Mouse (Mus musculus) ovary, postnatal 10 days (tissue): ENCODE data around the gene Lbx2.
A peak's percentile ranks its signal among the peaks of the same experiment; 100 is the strongest.

ENCODE experiments used
- DNase-seq: peaks from one replicate; pipeline ENCODE4 v3.0.0; 2022; ENCODE audit warnings: low spot score

Gene Lbx2

DNA sequence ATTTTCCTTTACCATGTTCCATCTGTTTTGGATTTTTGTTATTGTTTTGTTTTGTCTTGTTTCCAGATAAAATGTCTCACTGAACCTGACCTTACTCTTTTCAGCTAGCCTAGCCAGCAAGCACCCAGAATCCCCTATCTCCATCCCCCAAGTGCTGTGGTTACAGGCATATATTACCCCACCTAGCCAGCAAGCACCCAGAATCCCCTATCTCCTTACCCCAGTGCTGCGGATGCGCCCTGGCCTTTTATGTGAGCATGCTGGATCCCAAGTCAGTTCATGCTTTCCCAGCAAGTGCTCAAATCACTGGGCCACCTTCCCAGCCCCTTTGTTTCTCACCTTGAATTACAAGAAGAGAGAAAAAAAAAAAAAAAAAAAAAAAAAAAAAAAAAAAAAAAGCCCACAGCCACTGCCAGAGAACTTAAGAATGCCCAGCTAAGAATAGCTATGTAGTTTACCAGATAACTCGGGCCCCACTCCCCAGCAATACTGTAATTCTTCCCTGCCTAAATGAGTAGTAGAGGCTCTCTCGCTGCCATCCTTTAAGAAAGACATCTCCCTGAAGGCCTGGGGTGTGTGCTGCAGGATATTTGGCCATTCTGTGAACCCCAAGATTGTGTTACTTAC lies 25.5 kb downstream of the Lbx2 start:
- DNase-seq = no peak

DNA sequence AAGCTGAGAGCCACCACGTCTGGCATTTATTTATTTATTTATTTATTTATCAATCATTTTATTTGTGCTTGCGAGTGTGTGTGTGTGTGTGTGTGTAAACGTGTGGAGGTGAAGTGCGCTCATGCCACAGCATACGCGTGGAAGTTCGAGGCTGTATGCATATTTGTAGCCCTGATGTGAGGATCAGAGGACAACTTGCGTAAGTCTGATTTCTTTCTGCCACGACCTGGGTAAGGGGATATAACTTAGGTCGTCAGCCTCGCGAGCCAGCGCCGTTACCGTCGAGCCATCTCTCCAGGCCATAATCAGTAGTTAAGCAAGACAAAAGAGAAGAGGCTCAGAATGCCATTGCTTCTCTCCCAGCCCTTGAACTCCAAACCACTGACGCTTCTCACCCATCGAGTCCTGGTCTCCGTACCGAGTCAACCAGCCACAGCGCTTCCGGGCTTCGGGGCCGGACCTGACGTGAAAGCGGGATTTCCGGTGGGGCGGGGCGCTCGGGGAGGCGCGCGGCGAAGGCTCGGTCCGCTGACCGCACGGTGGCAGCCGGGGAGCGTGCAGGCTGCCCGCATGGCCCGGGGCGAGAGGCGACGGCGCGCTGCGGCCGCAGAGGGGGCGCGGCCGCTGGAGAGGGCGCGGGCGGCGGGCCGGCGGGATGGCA lies 29.0 kb downstream of the Lbx2 start, which contains the start of gene Mogs:
Mogs (plus strand) TSS at position 486 of the 661 bp plus-strand sequence.
- DNase-seq = peak; percentile 83

DNA sequence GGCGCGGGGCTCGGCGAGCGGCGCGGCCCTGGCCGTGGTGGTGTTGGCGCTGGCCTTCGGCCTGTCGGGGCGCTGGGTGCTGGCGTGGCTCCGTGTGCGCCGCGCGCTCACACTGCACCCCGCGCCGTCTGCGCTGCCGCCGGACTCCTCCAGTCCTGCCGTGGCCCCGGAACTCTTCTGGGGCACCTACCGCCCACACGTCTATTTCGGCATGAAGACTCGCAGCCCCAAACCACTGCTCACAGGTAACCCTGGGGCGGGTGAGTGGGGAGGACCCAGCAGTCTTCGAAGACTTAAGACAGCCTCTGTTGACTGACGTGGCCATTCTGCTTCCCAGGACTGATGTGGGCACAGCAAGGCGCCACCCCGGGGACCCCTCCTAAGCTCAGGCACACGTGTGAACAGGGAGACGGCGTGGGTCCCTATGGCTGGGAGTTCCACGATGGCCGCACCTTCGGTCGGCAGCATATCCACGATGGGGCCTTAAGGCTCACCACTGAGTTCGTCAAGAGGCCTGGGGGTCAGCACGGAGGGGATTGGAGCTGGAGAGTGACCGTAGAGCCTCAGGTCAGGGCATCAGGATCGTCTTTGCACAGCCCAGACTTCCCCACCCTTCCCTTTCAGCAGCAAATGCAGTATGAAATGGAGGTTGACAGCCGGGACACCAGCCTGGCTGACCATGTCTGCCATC lies 29.7 kb downstream of the Lbx2 start:
- no peak for DNase-seq

DNA sequence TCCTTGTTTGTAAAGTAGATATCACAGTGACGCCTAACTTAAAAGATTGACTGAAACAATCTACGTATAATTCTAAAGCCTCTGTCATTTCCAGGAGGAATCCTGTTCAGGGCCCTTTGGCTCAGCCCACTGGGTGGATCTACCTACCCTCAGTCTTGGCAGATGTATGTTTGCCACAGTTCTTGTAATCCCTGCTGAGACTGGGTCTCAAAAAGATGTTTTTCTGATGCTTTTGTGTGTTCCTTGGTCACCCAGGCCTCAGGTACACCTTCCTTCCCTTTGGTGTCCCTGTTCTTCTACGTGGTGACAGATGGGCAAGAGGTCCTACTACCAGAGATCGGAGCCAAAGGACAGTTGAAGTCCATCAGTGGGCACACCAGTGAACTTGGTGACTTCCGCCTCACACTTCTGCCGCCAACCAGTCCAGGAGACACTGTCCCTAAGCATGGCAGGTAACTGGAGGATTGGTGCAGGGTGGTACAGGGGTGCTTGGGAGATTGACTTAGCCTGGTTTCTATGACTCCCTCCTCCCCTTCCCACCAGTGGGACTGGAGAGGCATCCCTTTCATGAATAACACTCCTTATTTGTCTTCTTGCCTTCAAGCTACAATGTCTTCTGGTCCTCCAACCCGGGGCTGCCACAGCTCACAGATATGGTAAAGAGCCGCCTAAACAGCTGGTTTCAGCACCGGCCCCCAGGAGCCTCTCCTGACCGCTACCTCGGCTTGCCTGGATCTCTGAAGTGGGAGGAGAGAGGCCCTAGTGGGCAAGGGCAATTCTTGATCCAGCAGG lies 30.4 kb downstream of the Lbx2 start:
- no peak for DNase-seq

DNA sequence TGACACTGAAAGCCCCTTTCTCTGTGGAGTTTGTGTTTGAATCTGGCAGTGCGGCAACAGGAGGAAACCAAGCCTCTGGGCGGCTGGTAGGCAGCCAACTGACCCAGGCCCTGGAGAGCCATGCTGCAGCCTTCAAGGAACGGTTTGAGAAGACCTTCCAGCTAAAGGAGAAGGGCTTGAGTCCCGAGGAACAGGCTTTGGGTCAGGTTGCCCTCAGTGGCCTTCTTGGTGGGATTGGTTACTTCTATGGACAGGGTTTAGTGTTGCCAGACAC lies 30.9 kb downstream of the Lbx2 start:
- no peak for DNase-seq

DNA sequence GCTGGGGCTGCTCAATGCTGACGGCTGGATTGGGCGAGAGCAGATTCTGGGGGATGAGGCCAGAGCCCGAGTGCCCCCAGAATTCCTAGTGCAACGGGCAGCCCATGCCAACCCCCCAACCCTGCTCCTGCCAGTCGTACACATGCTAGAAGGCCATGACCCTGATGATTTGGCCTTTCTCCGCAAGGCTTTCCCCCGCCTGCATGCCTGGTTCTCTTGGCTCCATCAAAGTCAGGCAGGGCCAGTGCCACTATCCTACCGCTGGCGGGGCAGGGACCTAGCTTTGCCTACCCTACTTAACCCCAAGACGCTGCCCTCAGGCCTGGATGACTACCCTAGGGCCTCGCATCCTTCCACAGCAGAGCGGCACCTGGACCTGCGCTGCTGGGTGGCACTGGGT lies 31.4 kb downstream of the Lbx2 start:
- DNase-seq = no peak

DNA sequence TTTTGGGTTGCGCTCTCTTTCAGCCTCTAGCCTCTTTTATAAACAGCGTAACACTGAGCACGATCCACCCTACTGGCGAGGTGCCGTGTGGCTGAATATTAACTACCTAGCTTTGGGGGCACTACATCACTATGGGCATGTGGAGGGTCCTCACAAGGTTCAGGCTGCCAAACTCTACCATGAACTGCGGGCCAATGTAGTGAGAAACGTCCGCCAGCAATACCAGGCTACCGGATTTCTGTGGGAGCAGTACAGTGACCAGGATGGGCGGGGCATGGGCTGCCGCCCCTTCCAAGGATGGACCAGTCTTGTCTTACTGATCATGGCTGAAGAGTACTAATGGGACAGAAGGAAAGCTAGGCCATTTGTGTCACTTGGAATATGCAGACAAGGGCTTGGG lies 32.2 kb downstream of the Lbx2 start:
- DNase-seq = no peak

DNA sequence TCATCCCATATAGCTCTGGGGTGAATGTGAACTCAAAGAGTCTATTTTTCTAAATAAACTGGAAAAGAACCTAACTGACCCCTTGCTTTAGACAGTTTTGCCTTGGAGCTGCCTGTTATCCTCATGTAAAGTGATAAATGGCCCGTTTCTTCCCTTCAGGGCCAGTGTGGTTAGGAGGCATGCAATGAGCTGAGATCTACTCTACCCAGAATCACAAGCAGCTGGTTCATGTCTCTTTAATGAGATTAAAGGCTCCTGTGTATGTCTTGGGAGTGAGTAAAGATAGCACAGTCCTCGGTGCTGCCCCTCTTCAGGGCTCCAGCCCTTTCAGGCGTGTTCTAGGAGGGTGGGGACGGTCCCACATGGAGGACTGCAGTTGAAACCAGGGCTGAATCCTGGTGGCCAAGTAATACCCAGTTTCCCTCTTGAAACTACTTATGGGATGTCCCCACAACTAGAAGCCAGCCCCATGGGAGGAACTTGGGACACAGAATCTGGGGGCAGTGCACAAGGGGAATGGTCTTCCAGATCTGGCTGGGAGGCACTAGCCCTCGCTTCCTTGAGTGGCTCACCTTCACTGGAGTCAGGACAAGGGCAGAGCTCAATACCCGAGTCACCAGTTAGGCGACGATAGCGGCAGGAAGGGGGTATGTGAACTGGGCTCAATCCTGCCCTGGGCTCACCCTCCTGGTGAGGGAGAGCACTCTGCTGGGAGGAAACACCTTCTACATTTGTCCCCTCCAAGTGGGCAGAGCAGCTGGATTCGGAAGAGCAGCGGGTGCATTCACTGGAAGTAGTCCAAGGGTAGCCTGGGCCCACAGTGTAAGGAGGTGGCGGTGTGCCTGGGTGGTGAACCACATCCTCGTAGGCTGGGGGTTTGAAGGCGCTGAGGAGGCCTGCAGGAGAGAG lies 32.9 kb downstream of the Lbx2 start:
- DNase-seq = no peak

DNA sequence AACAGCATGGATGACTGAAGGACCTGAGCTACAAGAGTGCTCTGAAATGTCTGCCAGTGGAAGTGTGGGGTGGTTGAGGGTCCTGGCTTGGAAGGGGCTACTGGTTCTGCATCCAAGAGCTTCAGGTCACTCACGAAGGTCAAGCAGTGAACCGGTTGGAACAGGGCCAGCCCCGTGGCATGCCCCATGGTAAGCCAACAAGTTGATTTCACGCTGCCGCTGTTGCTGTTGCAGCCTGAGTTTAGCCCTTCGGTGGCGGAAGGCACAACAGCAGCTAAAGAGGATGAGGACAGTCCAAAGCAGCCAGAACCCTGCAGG lies 33.5 kb downstream of the Lbx2 start:
- no peak for DNase-seq

DNA sequence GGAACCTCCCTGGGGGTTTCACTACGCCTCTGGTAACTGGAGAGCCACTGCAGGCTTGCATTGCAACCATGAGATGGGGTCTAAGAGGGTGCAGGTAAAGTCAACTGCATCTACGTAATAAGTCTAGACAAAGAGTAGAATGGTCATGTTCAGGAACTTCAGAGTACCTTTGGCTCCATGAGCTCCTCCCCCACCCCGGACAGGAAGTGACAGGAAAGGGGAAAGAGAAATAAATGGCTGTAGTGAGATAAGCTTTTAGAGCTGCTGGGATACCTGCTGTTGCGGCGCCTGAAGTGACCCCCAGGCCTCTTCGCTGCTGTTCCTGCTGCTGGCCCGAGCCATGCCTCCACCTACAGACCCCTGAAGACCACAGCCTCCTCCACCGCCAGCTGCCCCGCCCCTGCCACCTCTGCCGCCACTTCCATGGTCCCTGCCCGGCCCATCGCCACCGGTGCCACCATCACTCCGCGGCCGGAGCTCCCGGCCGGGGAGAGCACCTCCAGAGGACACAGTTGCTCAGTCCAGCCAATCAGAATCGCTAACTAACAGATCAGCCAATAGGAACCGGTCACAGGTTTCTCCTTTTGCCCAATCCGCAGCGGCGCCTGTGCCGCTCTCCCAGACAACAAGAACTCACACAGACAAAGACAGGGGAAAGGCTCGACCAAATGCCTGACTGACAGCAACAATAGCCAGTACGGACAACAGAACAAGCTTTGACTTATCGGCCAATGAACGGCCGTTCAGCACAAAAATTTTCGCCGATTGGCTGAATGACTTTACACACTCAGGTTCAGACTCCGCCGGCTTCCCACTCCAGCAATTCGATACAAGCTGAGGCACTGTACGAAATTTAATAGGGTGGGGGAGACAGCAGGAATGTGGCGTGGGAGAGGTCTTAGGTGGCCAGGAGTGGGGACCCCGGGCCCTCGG lies 35.0 kb downstream of the Lbx2 start, which contains the start of gene Wbp1:
Wbp1 (minus strand) TSS at position 630 of the 933 bp plus-strand sequence.
- DNase-seq = peak; percentile 81

DNA sequence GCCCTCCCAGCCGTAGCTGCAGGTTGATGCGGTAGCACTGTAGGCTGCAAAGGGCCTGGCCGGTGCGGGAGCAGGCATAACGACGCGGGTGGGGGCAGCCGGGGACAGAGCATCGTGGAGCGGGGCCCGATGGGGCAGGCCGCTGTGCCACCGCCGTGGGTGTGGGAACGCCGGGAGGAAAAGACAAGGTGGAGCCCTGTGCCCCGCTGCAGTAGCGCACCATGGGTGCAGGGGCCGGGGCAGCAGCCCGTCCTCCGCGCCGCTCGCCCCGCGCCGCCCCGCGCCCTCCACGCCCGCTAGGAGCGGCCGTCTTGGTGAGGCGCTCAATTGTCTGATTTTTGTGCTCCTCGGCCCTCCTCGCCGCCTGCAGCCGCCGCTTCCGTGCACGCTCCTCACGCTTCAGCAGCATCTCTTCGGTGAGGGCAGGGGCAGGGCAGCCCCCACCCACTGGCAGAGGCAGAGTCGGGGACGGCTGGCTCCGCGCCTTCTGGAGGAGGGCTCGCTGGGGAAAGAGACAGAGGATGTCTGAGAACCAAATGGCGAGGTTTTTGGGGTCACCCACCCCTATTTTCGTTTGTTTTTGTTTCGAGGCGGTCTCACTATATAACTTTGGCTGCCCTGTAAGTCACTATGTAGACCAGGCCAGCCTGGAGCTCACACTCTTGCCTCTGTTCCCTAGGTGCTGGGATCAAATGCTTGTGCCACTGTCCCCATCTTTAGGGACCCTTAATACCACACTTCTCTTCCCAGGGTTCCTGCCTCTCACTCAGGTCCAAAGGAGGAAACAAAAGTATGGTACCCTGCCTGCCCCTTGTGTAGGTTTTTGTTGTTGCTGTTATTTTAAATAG lies 35.9 kb downstream of the Lbx2 start:
- DNase-seq = no peak

DNA sequence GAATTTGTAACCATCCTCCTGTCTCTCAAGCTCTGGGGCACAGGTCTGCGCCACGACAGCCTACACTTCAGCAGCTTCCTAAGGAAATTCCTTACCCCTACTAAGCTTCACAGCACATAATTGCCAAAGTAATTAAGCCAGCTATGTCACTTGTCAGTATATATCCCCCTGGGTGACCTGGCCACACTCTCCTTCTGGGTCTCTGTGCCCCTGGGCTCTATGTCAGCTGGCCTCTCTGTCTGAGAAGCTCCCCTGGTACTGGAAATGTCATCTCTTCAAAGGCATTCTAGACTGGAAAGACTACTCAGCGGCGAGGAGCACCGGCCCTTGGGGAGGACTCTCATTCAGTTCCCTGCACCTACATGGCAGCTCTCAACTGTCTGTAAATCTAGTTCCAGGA lies 36.8 kb downstream of the Lbx2 start:
- DNase-seq = no peak

DNA sequence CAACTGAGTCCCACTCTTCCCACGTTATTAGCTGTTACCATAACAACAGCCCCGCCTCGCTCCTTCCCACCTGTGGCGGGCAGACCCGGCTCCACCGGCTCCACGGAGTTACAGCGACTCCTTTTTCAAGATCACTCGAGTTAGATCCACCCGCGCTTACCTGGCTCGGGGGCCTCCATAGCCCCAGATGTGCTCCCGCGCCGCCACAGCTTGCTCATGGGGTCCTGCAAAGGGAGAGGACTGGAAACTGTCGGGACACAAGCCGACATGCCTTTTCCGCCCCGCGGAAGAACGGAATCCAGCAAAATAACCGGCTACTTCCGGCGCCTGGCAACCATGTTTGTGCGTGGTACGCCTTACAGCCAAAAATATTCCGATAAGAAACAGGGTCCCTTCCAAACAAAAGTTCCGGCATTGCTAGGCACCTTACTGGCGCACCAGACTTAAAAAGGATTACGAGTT lies 38.7 kb downstream of the Lbx2 start:
- DNase-seq = peak; percentile 79

DNA sequence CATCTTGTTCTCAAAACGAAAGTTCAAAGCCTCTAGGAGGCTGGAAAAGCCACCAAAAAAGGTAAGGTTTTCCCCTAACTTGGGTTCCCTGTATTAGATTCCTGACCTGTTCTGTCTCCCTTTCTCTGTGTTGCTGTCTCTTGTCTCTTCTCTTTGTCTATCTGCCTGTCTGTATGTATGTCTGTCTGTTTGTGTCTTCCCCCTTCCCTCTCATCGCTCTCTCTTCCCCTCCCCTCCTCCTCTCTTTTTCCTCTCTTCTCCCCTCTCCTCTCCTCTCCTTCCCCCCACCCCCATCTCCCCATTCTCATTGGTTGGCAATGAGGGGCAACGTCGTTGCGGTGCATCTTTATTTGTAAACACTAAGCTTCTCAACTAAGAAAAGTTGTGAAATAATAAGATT lies 39.2 kb downstream of the Lbx2 start, which contains the start of gene Ino80b:
Ino80b (minus strand) TSS at position 101 of the 400 bp plus-strand sequence.
- DNase-seq = no peak

DNA sequence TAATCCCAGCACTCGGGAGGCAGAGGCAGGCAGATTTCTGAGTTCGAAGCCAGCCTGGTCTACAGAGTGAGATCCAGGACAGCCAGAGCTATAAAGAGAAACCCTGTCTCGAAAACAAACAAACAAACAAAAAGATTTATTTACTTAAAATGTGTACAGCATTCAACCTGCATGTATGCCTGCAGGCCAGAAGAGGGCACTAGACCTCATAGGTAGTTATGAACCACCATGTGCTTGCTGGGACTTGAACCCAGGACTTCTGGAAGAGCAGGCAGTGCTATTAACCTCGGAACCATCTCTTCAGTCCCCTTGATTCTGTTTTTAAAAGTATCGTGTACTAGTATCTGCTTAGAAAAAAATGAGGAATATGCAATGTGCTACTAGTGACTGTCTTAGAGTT lies 41.3 kb downstream of the Lbx2 start:
- no peak for DNase-seq

DNA sequence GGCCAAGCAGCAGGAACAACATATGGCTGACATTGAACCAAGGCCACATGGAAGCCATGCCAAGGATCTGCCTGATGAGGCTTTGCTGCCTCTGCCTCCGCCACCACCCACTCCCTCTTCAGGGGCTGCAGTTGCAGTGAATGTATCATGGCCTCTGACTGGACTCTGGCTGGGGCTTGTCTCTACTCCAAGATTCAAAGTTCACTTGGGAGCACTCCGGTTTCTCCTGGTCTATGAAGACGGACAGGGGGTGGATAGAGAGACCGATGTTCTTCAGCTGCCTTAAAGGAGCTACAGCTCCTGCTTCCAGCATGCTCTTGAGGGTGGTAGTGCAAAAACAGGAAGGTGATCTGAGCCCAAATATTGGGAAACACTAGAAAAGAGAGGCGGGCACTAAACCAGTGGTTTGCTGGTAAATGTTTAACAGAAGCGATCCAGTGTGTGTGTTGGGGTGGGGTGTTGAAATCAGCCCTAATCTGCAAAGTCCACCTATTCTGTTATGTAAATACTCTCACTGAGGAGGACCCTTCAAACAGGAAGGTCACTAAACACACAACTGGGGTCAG lies 45.4 kb downstream of the Lbx2 start:
- no peak for DNase-seq

DNA sequence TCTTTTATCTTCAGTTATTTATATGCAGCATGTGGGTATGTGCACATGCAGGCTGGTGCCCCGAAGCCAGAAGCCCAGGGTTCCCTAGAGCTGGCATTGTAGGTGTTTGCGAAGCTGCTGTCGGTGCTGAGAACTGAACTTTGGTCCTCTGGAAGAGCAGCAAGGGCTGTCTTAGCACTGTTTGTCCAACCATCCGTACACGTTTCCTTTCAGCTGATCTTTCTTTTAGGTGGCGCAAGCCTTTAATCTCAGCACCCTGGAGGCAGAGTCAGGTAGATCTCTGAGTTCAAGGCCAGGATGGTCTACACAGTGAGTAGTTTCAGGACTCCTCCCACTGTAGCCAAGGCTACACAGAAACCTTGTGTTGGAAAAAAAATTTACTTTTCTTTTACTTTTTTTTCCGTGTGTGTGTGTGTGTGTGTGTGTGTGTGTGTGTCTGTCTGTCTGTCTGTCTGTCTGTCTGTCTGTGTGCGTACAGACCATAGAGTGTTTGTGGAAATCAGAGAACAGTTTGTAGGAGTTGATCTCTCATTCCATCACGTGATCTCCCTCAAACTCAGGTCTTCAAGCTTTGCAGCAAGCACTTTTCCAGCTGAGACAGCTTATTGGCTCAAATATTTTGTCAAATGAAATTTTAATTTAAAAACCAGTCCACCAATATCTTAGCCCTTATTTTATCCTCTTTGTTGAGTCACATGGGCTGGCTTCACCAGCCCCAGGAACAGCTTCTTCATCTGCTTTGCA lies 46.2 kb downstream of the Lbx2 start:
- no peak for DNase-seq

DNA sequence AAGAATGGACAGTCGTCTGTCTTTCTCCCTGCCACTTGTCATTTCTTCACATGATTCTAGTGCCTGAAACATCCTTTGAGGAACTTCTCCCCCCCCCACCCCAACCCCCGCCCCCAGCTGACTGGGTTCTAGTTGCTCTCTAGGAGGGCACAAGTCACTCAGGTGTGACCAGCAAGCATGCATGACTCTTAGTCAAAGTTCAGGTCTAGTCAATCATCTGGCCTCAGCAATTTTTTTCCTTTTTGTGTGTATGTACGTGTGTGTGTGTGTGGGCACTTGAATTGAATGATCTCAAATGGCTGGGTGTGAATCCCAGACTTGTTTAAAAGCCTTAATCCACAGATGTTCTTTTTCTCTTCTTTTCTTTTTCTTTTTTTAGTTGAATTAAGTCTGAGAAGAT lies 48.1 kb downstream of the Lbx2 start:
- no peak for DNase-seq
